Mouse (Mus musculus) hindbrain, postnatal 0 days (tissue): ENCODE results near the gene Folh1. TPM values are rescaled to one million over a fixed set of nuclear protein-coding genes. Genes with fewer than 3 reads are reported as not detected.
A peak's percentile ranks its signal among the peaks of the same experiment; 100 is the strongest.
"Not testable (repeated sequence)": the region's sequence is repeated elsewhere in the genome, so short reads cannot be mapped to it uniquely, and the experiment has no call there.

ENCODE experiments used
- ATAC-seq: fragments of 200-750 bp; cut with Nextera tagmentation; 2 replicates; pipeline ENCODE4 v1.8.0; 2017; ENCODE audit warnings: mild to moderate bottlenecking, moderate TSS enrichment, moderate library complexity
- DNase-seq: peaks from one replicate; pipeline ENCODE4 v3.0.0-alpha.2; 2015; ENCODE audit warnings: low spot score
- H3K27ac ChIP-seq: fragments of 300-500 bp; sonication (generic); 2 replicates; pipeline ENCODE4 v1.5.1; 2014; ENCODE audit warnings: mild to moderate bottlenecking
- H3K27me3 ChIP-seq: fragments of 300-500 bp; sonication (generic); 2 replicates; pipeline ENCODE4 v1.6.1; 2014; ENCODE audit warnings: low read length, mixed read lengths; ENCODE audit not compliant: insufficient read depth
- H3K36me3 ChIP-seq: fragments of 300-500 bp; sonication (generic); 2 replicates; pipeline ENCODE4 v1.6.1; 2014; ENCODE audit warnings: low read length, mixed read lengths; ENCODE audit not compliant: insufficient read depth
- H3K4me1 ChIP-seq: fragments of 300-500 bp; sonication (generic); 2 replicates; pipeline ENCODE4 v1.6.1; 2014; ENCODE audit warnings: antibody characterized with exemption, low read length, mixed read lengths; ENCODE audit not compliant: insufficient read depth
- H3K4me2 ChIP-seq: fragments of 300-500 bp; sonication (generic); 2 replicates; pipeline ENCODE4 v1.6.1; 2014; ENCODE audit warnings: low read depth, mild to moderate bottlenecking, low read length, moderate library complexity, mixed read lengths
- H3K4me3 ChIP-seq: fragments of 300-500 bp; sonication (generic); 2 replicates; pipeline ENCODE4 v1.5.1; 2014; ENCODE audit warnings: low read length
- H3K9ac ChIP-seq: fragments of 300-500 bp; sonication (generic); replicated peaks from 2 replicates; pipeline ENCODE4 v1.6.1; 2014; ENCODE audit warnings: mild to moderate bottlenecking, low read length, moderate library complexity, mixed read lengths
- H3K9me3 ChIP-seq: fragments of 300-500 bp; sonication (generic); 2 replicates; pipeline ENCODE4 v1.6.1; 2016; ENCODE audit warnings: low read length, mixed read lengths
- CTCF ChIP-seq: IDR thresholded peaks from 2 replicates; pipeline ENCODE4 v1.5.1; 2016; ENCODE audit warnings: antibody characterized with exemption, control low read depth, low read depth
- WGBS: fragments of 180-500 bp; shearing (Covaris S2); extraction: QIAGEN DNeasy Blood & Tissue Kit; methylation state at CpG from one replicate; pipeline ENCODE4 v1.1.7; 2014; 5-methylcytosine and 5-hydroxymethylcytosine counted together
- polyA plus RNA-seq: library from polyadenylated mRNA; unstranded; fragments of >200 nt; fragmentation: Nextera tagmentation; extraction: Ambion mirVana; gene quantifications from 2 replicates; pipeline ENCODE4 v1.2.1, GENCODE M21; 2015
- total RNA-seq: library from RNA; depleted of rRNA; stranded (reverse); fragments of >200 nt; gene quantifications from 2 replicates; pipeline ENCODE4 v1.2.3, GENCODE M21; 2014; rRNA removed

Folh1 gene
- total RNA-seq = 2.9 and 4.7 TPM in 2 replicates
- 4.8 and 5.7 TPM in 2 replicates for polyA plus RNA-seq

DNA sequence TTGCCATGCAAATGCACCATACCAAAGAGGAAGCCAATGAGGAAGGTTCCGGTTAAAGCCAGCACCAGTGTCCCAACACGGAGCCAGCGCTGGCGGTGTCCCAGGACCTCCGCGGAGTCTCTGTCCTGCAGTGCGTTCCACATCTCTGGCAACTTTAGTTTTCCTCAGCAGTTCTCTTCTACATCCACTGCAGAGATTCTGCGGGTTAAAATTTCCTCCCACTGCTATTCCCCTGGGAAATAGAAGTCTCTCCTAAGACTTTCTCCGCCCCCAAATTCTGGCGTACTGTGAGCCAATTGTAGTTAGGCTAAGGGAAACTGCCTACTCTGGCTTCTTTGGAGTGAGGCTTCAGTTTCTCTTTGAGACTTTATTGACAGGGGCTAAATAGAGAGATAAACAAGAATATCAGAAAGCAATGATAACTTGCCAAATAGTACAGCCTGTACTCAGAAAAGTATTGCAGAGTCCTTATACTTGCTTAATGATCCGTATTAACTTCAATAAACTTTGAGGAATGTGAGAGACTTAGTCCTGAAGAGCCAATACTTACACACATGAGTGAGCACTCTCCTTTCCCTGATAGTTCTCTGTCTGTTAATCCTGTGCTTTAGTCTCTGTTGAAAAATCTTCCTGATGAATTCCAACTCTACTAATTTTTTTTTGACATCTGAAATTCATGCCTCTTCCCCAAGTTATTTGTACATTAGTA is at the start of gene Folh1:
TSS of gene Folh1 (minus strand) at position 327 of the 709 bp plus-strand sequence.
- no peaks in the 10 kb centered on the region for H3K9me3 ChIP-seq
- H3K27ac ChIP-seq = peak within 1 kb of the TSS; percentile 67; the same call in 1 of the 2 replicates
- no peak for TF ChIP-seq CTCF
- no peaks in the 10 kb centered on the region for H3K36me3 ChIP-seq
- 0 out of 2 replicates have a peak, but pooled peaks cover 3% of the 10 kb centered on the region for H3K4me1 ChIP-seq
- H3K4me2 ChIP-seq = peak within 1 kb of the TSS; percentile 52
- peak; percentile 83 for ATAC-seq
- WGBS = 7% methylated on average over 11 of the region's 11 CpGs
- peak within 1 kb of the TSS; percentile 31 for H3K4me3 ChIP-seq
- no peaks in the 10 kb centered on the region for H3K27me3 ChIP-seq
- H3K9ac ChIP-seq = peak within 1 kb of the TSS; percentile 31; the same call in 1 of the 2 replicates
- DNase-seq = peak; percentile 72

DNA sequence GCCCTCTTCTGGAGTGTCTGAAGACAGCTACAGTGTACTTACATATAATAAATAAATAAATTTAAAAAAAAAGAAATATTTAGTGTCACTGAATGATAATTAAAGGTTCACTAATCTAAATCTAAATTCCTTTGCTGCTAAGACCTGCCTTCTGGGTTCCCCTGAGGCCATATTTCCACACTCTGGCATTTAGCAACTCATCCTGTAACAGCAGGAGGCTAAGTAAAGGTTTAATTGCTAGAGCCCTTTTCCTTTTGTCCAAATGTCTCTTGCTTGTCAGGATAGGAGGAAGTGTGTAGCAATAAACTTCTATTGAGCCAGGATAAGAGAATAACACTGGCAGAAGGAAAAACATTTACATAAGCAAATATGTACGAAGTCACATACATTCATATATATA is 40.7 kb upstream of the Folh1 start:
- Histone ChIP-seq H3K4me3 (no peak overlapping the region), H3K27ac (no peak overlapping the region), H3K4me1 (no peaks in the 10 kb centered on the region), H3K4me2 (no peak overlapping the region), H3K27me3 (no peaks in the 10 kb centered on the region), H3K9me3 (no peaks in the 10 kb centered on the region), H3K9ac (no peak overlapping the region), H3K36me3 (no peaks in the 10 kb centered on the region)
- no peak for TF ChIP-seq CTCF
- ATAC-seq = no peak
- no peak for DNase-seq
- WGBS = 77% methylated on average over 1 of the region's 1 CpGs

DNA sequence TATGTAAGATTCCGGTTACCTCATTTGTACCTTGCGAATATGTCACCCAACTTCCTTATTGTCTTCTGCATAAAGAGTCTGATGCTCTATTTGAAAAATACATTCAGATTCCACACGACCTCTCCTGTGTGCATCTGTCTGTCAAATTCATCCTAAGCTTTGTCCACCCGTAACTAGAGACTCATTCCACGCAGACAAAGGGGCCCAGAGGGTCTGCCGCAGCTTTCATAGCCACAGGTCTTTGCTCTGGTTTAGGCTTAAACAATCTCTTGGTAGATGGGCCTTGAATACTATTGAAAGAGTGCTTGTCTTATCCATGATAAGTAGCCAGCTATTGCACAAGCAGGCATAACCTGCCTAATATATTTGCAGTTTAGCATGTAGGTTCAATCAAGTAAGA is 40.0 kb upstream of the Folh1 start:
- H3K9me3 ChIP-seq, ATAC-seq, H3K9ac ChIP-seq, H3K27ac ChIP-seq, H3K36me3 ChIP-seq, H3K4me2 ChIP-seq, DNase-seq, H3K27me3 ChIP-seq, H3K4me1 ChIP-seq, H3K4me3 ChIP-seq: not testable (repeated sequence)
- WGBS = 84% methylated on average over 6 of the region's 6 CpGs

DNA sequence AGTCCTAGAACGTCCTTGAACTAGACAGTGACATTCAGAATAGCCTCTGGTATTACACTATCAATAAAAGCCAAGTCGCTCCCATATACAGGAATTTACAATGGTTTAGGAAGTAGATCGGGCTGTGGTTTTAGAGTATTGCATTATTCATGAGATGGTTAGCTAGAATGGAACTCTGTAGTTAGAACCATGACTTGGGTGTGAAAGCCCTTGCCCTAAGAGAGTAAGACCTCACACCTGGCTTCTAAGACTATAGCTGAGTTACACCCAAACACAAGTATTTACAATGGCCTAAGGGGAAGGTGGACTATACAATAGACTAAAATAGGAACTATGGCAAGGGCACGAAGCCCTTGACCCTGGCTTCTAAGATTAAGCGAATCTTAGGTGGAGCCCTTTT is 39.5 kb upstream of the Folh1 start:
- not testable (repeated sequence) for H3K4me2 ChIP-seq, H3K4me1 ChIP-seq, DNase-seq, ATAC-seq, H3K27me3 ChIP-seq, H3K36me3 ChIP-seq, H3K9me3 ChIP-seq, H3K27ac ChIP-seq, H3K9ac ChIP-seq, H3K4me3 ChIP-seq
- WGBS = 86% methylated on average over 5 of the region's 5 CpGs

DNA sequence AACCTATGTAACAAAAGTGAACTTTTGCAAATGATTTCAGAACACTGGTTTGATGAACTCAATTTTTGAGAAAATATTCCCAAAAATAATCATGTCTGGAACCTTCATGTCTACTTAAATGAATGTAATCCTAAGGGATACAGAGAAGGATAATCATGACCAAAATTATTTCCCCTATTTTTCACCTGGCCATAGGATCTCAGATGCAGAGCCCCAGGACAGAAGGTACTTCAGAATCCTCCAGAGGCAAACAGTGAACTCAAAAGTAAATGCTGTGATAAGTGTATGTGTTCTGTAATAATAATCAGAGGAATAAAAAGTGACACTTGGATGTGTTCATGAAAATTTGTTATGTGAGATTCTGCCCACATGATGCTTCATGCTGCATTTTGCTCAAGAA is 19.0 kb upstream of the Folh1 start, which contains the start of gene Vmn2r77:
TSS of gene Vmn2r77 (plus strand) at position 301 of the 400 bp plus-strand sequence.
- no peak for DNase-seq

DNA sequence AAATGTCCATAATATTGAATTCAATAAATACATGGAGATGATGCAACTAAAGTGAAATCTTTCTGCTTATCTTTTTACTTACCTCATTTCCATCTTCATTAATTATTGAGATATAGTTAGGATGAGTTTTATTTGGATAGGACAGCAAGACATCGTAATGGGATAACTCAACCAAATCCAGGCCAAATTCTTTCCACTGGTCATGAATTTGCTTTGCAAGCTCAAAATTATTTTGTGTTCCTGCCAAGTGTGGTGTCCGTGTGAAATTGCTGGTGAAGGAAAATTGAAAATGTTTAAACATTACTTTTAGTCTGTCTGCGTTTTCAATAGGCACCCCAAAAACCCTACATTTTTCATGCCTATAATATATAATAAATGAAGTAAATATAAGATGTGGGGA is 4.1 kb downstream of the Folh1 start:
- H3K9ac ChIP-seq = no peak overlapping the region
- H3K27me3 ChIP-seq = no peaks in the 10 kb centered on the region
- H3K36me3 ChIP-seq = no peaks in the 10 kb centered on the region
- no peak overlapping the region for H3K4me2 ChIP-seq
- WGBS = 80% methylated on average over 3 of the region's 3 CpGs
- no peak overlapping the region for H3K4me3 ChIP-seq
- H3K9me3 ChIP-seq = no peaks in the 10 kb centered on the region
- DNase-seq = no peak
- ATAC-seq = no peak
- H3K27ac ChIP-seq = no peak overlapping the region
- 0 out of 2 replicates have a peak, but pooled peaks cover 3% of the 10 kb centered on the region for H3K4me1 ChIP-seq
- no peak for TF ChIP-seq CTCF

More for the DNA sequence above, 19.0 kb upstream of the Folh1 start, which contains the start of gene Vmn2r77:
- no peak within 1 kb of the TSS for H3K4me3 ChIP-seq
- no peak for ATAC-seq
- TF ChIP-seq CTCF = no peak
- no peak within 1 kb of the TSS for H3K4me2 ChIP-seq
- no peaks in the 10 kb centered on the region for H3K9me3 ChIP-seq
- no peaks in the 10 kb centered on the region for H3K27me3 ChIP-seq
- no peaks in the 10 kb centered on the region for H3K36me3 ChIP-seq
- H3K27ac ChIP-seq = no peak within 1 kb of the TSS
- H3K4me1 ChIP-seq = no peaks in the 10 kb centered on the region
- H3K9ac ChIP-seq = no peak within 1 kb of the TSS

DNA sequence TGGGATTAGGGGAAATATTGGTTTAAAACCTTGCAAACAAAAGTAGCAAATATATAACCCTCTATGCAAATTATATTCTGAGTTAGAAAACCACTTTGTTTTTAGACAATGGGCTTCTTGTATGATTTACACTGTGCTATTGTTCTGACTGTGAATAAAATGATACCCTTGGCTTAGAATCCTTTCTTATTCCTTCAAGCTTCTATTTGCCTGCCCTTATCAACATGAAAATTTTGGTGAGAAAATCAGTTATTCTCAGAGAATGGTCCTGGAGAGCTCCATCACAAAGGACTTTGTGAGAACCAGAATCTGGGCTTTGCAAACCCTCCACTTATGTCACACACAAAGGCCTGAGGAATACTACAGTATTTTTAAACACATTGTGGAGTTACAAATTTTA is 11.1 kb downstream of the Folh1 start:
- Histone ChIP-seq H3K27ac (no peak overlapping the region), H3K9ac (no peak overlapping the region)

More for the DNA sequence above, 11.1 kb downstream of the Folh1 start:
- Histone ChIP-seq H3K4me1 (no peaks in the 10 kb centered on the region), H3K4me3 (no peak overlapping the region), H3K27me3 (no peaks in the 10 kb centered on the region), H3K9me3 (no peaks in the 10 kb centered on the region), H3K36me3 (no peaks in the 10 kb centered on the region), H3K4me2 (no peak overlapping the region)
- DNase-seq = no peak
- no peak for TF ChIP-seq CTCF
- no peak for ATAC-seq
